Mouse (Mus musculus) lung, adult 2 months (tissue): Measurements from ENCODE around the gene Ces1e.

ENCODE experiments used
- CTCF ChIP-seq: fragments of 200-500 bp; IDR thresholded peaks from 2 replicates; pipeline ENCODE4 v1.5.1; 2011; ENCODE audit warnings: mild to moderate bottlenecking, low read length, control low read depth; ENCODE audit not compliant: insufficient read depth
- POLR2A ChIP-seq: fragments of 200-500 bp; IDR thresholded peaks from 2 replicates; pipeline ENCODE4 v1.6.1; 2011; ENCODE audit warnings: low read depth, mild to moderate bottlenecking, control low read depth, low read length, borderline replicate concordance; ENCODE audit errors: extremely low read depth

- no peak for TF ChIP-seq CTCF
- TF ChIP-seq POLR2A = no peak
Observed at GRCm38 (mm10) chr8:93174554-93174953, 54.9 kb downstream of the Ces1e start.
